Mouse (Mus musculus) cortical plate, adult 2 months (tissue): ENCODE data around the gene Trank1.

ENCODE experiments used
- CTCF ChIP-seq: fragments of 200-500 bp; IDR thresholded peaks from 2 replicates; pipeline ENCODE4 v1.5.1; 2011; ENCODE audit warnings: mild to moderate bottlenecking, control low read depth, low read length; ENCODE audit not compliant: insufficient read depth; ENCODE audit errors: extremely low read depth
- POLR2A ChIP-seq: fragments of 200-500 bp; IDR thresholded peaks from 2 replicates; pipeline ENCODE4 v1.6.1; 2011; ENCODE audit warnings: mild to moderate bottlenecking, low read length, control low read depth; ENCODE audit not compliant: insufficient read depth; ENCODE audit errors: extremely low read depth

DNA sequence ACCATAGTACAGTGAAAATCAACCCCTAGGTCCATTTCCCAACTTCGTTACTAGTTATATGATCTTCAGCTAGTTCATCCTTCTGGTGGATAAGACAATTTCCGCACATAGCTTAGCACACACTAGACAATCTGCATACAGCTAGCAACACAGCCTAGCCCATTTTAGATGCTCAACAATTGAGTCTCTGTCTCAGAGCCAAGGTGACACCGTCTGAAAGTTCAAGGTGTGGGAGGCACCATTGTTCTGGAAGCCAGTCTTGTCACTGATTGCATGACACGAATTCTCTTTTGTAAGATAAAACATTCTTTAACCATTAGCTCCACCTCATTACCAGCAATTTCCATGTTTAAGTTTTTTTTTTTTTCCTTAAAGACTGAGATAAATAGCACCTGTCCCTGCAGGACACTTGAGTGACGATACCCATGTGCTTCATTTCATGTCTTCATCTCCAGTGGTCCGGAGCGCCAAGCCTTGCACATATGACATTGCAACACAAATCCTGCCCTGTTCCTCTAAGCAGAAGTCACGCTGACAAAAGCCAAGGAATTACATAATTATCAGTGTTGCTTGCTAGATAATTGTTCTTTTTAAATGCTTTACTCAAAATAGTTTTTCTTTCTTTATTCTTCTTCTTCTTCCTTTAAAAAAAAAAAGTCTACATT lies 117.3 kb downstream of the Trank1 start:
- no peak for TF ChIP-seq CTCF
- no peak for TF ChIP-seq POLR2A
